Mouse (Mus musculus) limb, embryonic 11.5 days (tissue): ENCODE results near the gene Syne1. TPM values are rescaled to one million over a fixed set of nuclear protein-coding genes. Genes with fewer than 3 reads are reported as not detected.

Experiments
- ATAC-seq: fragments of 200-750 bp; cut with Nextera tagmentation; 2 replicates; pipeline ENCODE4 v1.8.0; 2017; ENCODE audit warnings: low read depth; ENCODE audit not compliant: insufficient number of reproducible peaks, low FRiP score, low TSS enrichment
- DNase-seq: peaks from one replicate; pipeline ENCODE4 v3.0.0-alpha.2; 2015; ENCODE audit warnings: low spot score
- H3K27ac ChIP-seq: fragments of 300-500 bp; sonication (generic); replicated peaks from 2 replicates; pipeline ENCODE4 v1.5.1; 2014; ENCODE audit warnings: low read depth, mild to moderate bottlenecking, low read length
- H3K27me3 ChIP-seq: fragments of 300-500 bp; sonication (generic); 2 replicates; pipeline ENCODE4 v1.6.1; 2014; ENCODE audit warnings: mild to moderate bottlenecking, low read length, mixed read lengths; ENCODE audit not compliant: control insufficient read depth, insufficient read depth
- H3K36me3 ChIP-seq: fragments of 300-500 bp; sonication (generic); 2 replicates; pipeline ENCODE4 v1.6.1; 2014; ENCODE audit warnings: mild to moderate bottlenecking, low read length, moderate library complexity, mixed read lengths; ENCODE audit not compliant: control insufficient read depth, insufficient read depth
- H3K4me1 ChIP-seq: fragments of 300-500 bp; sonication (generic); 2 replicates; pipeline ENCODE4 v1.6.1; 2014; ENCODE audit warnings: low read length, mixed read lengths; ENCODE audit not compliant: control insufficient read depth, insufficient read depth
- H3K4me2 ChIP-seq: fragments of 300-500 bp; sonication (generic); 2 replicates; pipeline ENCODE4 v1.6.1; 2014; ENCODE audit warnings: low read depth, mild to moderate bottlenecking, moderate library complexity; ENCODE audit not compliant: severe bottlenecking
- H3K4me3 ChIP-seq: fragments of 300-500 bp; sonication (generic); 2 replicates; pipeline ENCODE4 v1.5.1; 2014; ENCODE audit warnings: low read depth, low read length
- H3K9ac ChIP-seq: fragments of 300-500 bp; sonication (generic); 2 replicates; pipeline ENCODE4 v1.6.1; 2014; ENCODE audit warnings: mild to moderate bottlenecking, low read length
- H3K9me3 ChIP-seq: fragments of 300-500 bp; sonication (generic); 2 replicates; pipeline ENCODE4 v1.6.1; 2016; ENCODE audit warnings: low read length; ENCODE audit not compliant: control insufficient read depth
- WGBS: fragments of 180-500 bp; shearing (Covaris S2); extraction: QIAGEN DNeasy Blood & Tissue Kit; methylation state at CpG from one replicate; pipeline ENCODE4 v1.1.7; 2014; 5-methylcytosine and 5-hydroxymethylcytosine counted together
- polyA plus RNA-seq: library from polyadenylated mRNA; unstranded; fragments of >200 nt; fragmentation: Nextera tagmentation; extraction: Ambion mirVana; gene quantifications from 2 replicates; pipeline ENCODE4 v1.2.1, GENCODE M21; 2014

The Syne1 gene
- polyA plus RNA-seq, 1 experiment from 2014 or later, result 2.8 TPM

- H3K27me3 ChIP-seq, result no peaks in the 10 kb centered on the region
- WGBS, result 86% methylated on average over 2 of the region's 2 CpGs
- no peak overlapping the region for H3K27ac ChIP-seq
- no peak for DNase-seq
- H3K4me2 ChIP-seq, result no peak overlapping the region
- no peaks in the 10 kb centered on the region for H3K9me3 ChIP-seq
- ATAC-seq, result no peak
- no peaks in the 10 kb centered on the region for H3K4me1 ChIP-seq
- H3K4me3 ChIP-seq, result no peak overlapping the region
- no peak overlapping the region for H3K9ac ChIP-seq
- no peaks in the 10 kb centered on the region for H3K36me3 ChIP-seq
Observed at GRCm38 (mm10) chr10:5058876-5059275, 492.4 kb downstream of the Syne1 start.

GRCm38 (mm10) chr10:5057661-5058060, 493.6 kb downstream of the Syne1 start:
- 96% methylated on average over 15 of the region's 15 CpGs for WGBS
- no peak for ATAC-seq
- H3K4me2 ChIP-seq, result no peak overlapping the region
- DNase-seq, result no peak
- no peaks in the 10 kb centered on the region for H3K9me3 ChIP-seq
- H3K4me1 ChIP-seq, result no peaks in the 10 kb centered on the region
- H3K27ac ChIP-seq, result no peak overlapping the region
- H3K27me3 ChIP-seq, result no peaks in the 10 kb centered on the region
- H3K9ac ChIP-seq, result no peak overlapping the region
- no peaks in the 10 kb centered on the region for H3K36me3 ChIP-seq
- no peak overlapping the region for H3K4me3 ChIP-seq

GRCm38 (mm10) chr10:5056940-5057339, 494.3 kb downstream of the Syne1 start:
- Histone ChIP-seq H3K4me2 (no peak overlapping the region), H3K36me3 (no peaks in the 10 kb centered on the region), H3K9ac (no peak overlapping the region), H3K27ac (no peak overlapping the region), H3K27me3 (no peaks in the 10 kb centered on the region), H3K9me3 (no peaks in the 10 kb centered on the region), H3K4me3 (no peak overlapping the region), H3K4me1 (no peaks in the 10 kb centered on the region)
- no peak for DNase-seq
- ATAC-seq, result no peak
- WGBS, result 84% methylated on average over 3 of the region's 3 CpGs

- Histone ChIP-seq H3K9ac (no peak overlapping the region), H3K27me3 (no peaks in the 10 kb centered on the region), H3K36me3 (no peaks in the 10 kb centered on the region), H3K4me2 (no peak overlapping the region), H3K27ac (no peak overlapping the region), H3K4me3 (no peak overlapping the region), H3K4me1 (no peaks in the 10 kb centered on the region), H3K9me3 (no peaks in the 10 kb centered on the region)
- 86% methylated on average over 10 of the region's 10 CpGs for WGBS
- ATAC-seq (no peak), DNase-seq (no peak)
Observed at GRCm38 (mm10) chr10:5056243-5056735, 495.0 kb downstream of the Syne1 start.

- DNase-seq, result no peak
- Histone ChIP-seq H3K4me2 (no peak overlapping the region), H3K27me3 (no peaks in the 10 kb centered on the region), H3K4me3 (no peak overlapping the region), H3K9ac (no peak overlapping the region), H3K27ac (no peak overlapping the region), H3K9me3 (no peaks in the 10 kb centered on the region), H3K36me3 (peaks cover 2% of the 10 kb centered on the region; the same call in 1 of the 2 replicates), H3K4me1 (no peaks in the 10 kb centered on the region)
- WGBS, result 86% methylated on average over 5 of the region's 5 CpGs
- no peak for ATAC-seq
Observed at GRCm38 (mm10) chr10:5045671-5046070, 505.6 kb downstream of the Syne1 start.

- no peak overlapping the region for H3K4me2 ChIP-seq
- no peaks in the 10 kb centered on the region for H3K27me3 ChIP-seq
- no peaks in the 10 kb centered on the region for H3K9me3 ChIP-seq
- DNase-seq (no peak), ATAC-seq (no peak)
- no peak overlapping the region for H3K9ac ChIP-seq
- no peak overlapping the region for H3K4me3 ChIP-seq
- no peaks in the 10 kb centered on the region for H3K4me1 ChIP-seq
- WGBS, result 80% methylated on average over 7 of the region's 7 CpGs
- H3K27ac ChIP-seq, result no peak overlapping the region
- peaks cover 2% of the 10 kb centered on the region; the same call in 1 of the 2 replicates for H3K36me3 ChIP-seq
Observed at GRCm38 (mm10) chr10:5045213-5045612, 506.1 kb downstream of the Syne1 start.

- DNase-seq, result no peak
- Histone ChIP-seq H3K36me3 (peaks cover 2% of the 10 kb centered on the region; the same call in 1 of the 2 replicates), H3K4me3 (no peak overlapping the region), H3K27me3 (no peaks in the 10 kb centered on the region), H3K9me3 (no peaks in the 10 kb centered on the region), H3K4me1 (no peaks in the 10 kb centered on the region), H3K9ac (no peak overlapping the region), H3K27ac (no peak overlapping the region), H3K4me2 (no peak overlapping the region)
- 88% methylated on average over 8 of the region's 8 CpGs for WGBS
- ATAC-seq, result no peak
Observed at GRCm38 (mm10) chr10:5044481-5044880, 506.8 kb downstream of the Syne1 start.

GRCm38 (mm10) chr10:5041254-5041653, 510.0 kb downstream of the Syne1 start:
- Histone ChIP-seq H3K4me1 (no peaks in the 10 kb centered on the region), H3K4me3 (no peak overlapping the region), H3K27me3 (no peaks in the 10 kb centered on the region), H3K27ac (no peak overlapping the region), H3K9me3 (no peaks in the 10 kb centered on the region), H3K9ac (no peak overlapping the region), H3K4me2 (no peak overlapping the region), H3K36me3 (no peaks in the 10 kb centered on the region)
- DNase-seq, result no peak
- no peak for ATAC-seq
- WGBS, result 71% methylated on average over 8 of the region's 8 CpGs
